Mouse (Mus musculus): ENCODE results near the gene Olfr1022. TPM values are rescaled to one million over a fixed set of nuclear protein-coding genes. Genes with fewer than 3 reads are reported as not detected.

The Olfr1022 gene
- total RNA-seq (2021), result not detected
- long read RNA-seq, result 0 reads

DNA sequence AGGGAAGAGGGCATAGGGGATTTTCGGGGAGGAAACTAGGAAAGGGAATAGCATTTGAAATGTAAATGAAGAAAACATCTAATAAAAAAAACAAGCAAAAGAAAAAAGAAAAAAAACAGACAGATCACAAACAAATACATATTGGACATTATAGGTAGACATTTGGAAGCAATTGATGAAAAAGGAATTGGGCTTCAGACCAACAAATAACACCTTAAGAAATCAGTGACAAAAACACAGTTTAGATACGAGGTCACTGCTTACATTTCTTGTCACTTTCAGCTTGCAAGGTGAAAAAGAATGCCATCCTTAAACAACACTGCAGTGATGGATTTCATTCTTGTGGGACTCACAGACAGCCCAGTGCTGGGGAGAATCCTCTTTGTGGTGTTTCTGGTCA lies at the start of gene Olfr1022:
Olfr1022 (plus strand) TSS at position 301 of the 400 bp plus-strand sequence.
- no peak for DNase-seq (ENCODE audit: low spot score in 2 of 2)

DNA sequence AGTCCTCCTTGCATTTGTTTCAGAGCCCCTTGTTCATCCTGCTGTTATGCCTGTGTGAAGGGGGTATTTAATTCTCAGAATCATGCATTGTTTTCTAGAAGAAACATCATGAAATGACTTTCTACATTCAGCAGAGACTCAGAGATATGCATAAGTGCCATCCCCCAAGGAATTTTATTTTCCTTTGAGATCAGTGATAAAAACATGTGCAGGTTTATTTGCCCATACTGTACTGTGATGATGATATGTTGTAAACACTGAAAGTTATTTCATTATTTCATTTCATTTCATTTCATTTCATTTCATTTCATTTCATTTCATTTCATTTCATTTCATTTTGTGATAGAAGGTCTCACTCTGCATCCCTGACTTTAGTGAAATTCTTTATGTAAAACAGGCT lies 23.0 kb upstream of the Olfr1022 start, which contains the start of gene Olfr1019:
Olfr1019 (minus strand) TSS at position 101 of the 400 bp plus-strand sequence.
- no peak for DNase-seq (ENCODE audit: low spot score in 2 of 2)

DNA sequence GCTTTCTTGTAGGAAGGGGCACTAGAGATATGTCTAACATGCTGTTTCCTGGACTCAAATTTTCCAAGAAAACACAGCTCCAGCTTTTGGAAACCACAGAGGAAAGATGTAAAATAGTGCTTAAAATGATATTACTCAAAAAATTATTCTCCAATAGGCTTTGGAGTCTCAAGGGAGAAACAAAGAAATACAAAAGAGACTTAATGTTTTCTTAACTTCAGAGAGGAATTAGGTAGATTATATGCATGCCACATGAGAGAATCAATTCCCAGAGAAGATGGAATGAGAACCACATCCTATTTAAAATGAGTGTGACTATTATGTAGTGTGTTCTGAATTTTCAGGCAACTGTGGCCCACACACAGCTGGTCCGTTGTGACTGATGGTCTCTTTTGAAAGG lies 21.7 kb upstream of the Olfr1022 start, which contains the start of gene Olfr1020:
Olfr1020 (plus strand) TSS at position 301 of the 400 bp plus-strand sequence.
- no peak for DNase-seq (ENCODE audit: low spot score in 2 of 2)

DNA sequence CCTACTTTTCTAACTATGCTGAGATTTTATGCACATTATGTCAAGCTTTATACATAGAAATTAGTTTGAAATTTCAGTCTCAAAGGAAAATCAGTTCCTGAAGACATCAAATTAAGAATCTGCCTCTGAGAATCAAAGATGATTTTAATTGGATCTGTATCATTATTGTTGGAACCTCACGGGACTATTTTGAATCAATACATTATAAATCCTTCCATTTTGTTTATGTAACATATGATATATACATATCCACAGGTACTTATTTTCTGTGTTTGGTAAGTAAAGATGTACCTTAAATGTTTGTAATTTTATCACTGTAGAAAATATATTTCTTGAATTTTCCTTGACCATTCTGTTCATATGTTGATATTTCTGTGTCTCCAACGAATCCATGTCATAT lies 16.9 kb downstream of the Olfr1022 start, which contains the start of gene Olfr1023:
Olfr1023 (plus strand) TSS at position 301 of the 400 bp plus-strand sequence.
- no peak for DNase-seq (ENCODE audit: low spot score in 2 of 2)

DNA sequence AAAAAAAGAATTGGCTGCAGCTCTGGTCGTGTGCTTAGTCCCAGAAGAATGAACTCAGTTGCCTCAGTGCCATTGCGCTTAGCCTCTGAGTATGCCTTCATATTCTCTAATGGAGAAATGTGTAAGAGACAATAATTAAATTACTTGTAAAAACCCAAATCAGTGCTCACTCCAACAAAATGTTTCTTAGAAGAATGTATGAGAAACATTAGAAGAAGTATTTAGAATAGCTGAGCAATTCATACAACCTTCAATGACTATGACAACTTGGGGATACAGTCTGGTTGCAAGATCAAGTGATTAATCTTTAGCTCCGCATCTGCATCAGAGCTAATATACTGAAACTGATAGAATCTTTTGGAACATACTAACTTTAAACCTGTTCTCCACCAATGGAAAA lies 36.6 kb downstream of the Olfr1022 start, which contains the start of gene Olfr1024:
Olfr1024 (minus strand) TSS at position 101 of the 400 bp plus-strand sequence.
- no peak for DNase-seq (ENCODE audit: low spot score in 2 of 2)

DNA sequence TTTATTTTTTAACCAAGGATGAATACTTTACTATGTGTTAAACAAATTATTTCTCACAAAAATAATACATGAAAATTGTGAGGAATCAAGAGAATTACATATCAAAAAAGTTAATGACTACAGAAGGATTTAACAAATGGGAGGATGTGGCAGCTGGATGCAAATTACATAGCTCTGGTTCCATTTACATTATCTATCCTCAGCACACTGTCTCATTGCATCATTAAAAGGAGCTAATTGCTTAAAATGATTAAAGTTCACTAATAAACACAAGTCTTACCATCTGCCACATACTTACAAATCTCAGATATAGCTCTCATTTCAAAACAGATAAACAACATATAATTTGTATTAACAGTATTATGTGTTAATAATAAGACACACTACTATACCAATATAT lies 44.8 kb downstream of the Olfr1022 start:
- no peak for DNase-seq (ENCODE audit: low spot score in 2 of 2)

DNA sequence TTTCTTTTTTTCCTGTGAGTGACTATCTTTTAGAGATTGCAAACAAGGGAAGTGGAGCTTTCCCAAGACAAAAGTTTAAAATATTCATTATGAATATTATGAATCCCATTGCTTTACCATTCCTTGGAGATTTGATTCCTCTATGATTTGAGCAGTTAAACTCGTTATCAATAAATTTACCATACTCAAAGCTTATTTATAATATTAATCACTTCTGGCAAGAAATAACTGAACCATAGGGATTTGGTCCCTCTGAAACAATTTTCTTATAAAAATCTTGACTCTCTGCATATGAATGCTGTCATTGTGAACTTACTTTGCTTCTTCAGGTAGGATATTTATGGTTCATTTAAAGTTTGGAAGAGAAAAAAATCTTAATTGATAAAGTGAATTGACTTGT lies 46.5 kb downstream of the Olfr1022 start, which contains the start of gene Olfr1025-ps1:
Olfr1025-ps1 (plus strand) TSS at position 301 of the 400 bp plus-strand sequence.
- DNase-seq (ENCODE audit: low spot score in 2 of 2), result no peak

Other genes with a start within 250 kb of the Olfr1022 start
- not detected for gene Olfr1002, start 217.9 kb upstream of the Olfr1022 start, total RNA-seq (2021)
- gene Olfr154, start 204.1 kb upstream of the Olfr1022 start, total RNA-seq (2021), result not detected
- not detected for gene Olfr1006, start 189.8 kb upstream of the Olfr1022 start, total RNA-seq (2021)
- gene Olfr1008, start 179.2 kb upstream of the Olfr1022 start, total RNA-seq (2021), result not detected
- gene Olfr1009, start 153.2 kb upstream of the Olfr1022 start, total RNA-seq (2021), result not detected
- not detected for gene Olfr1012, start 105.8 kb upstream of the Olfr1022 start, total RNA-seq (2021)
- gene Olfr1013, start 101.5 kb upstream of the Olfr1022 start, total RNA-seq (2021), result not detected
- gene Olfr1014, start 95.9 kb upstream of the Olfr1022 start, total RNA-seq (2021), result not detected
- not detected for gene Olfr1015, start 86.6 kb upstream of the Olfr1022 start, total RNA-seq (2021)
- not detected for gene Olfr1016, start 66.0 kb upstream of the Olfr1022 start, total RNA-seq (2021)
- gene Olfr1018, start 50.1 kb upstream of the Olfr1022 start, total RNA-seq (2021), result not detected
- not detected for gene Olfr1019, start 23.1 kb upstream of the Olfr1022 start, total RNA-seq (2021)
- gene Olfr1020, start 21.6 kb upstream of the Olfr1022 start, total RNA-seq (2021), result not detected
- not detected for gene Olfr1023, start 17.0 kb downstream of the Olfr1022 start, total RNA-seq (2021)
- gene Olfr1024, start 36.5 kb downstream of the Olfr1022 start, total RNA-seq (2021), result not detected
- gene Olfr1025-ps1, start 46.6 kb downstream of the Olfr1022 start, total RNA-seq (2021), result not detected
- not detected for gene Olfr1026, start 53.0 kb downstream of the Olfr1022 start, total RNA-seq (2021)
- gene Olfr1028, start 81.8 kb downstream of the Olfr1022 start, total RNA-seq (2021), result not detected
- gene Olfr1029, start 105.3 kb downstream of the Olfr1022 start, total RNA-seq (2021), result not detected
- gene Olfr1030, start 110.7 kb downstream of the Olfr1022 start, total RNA-seq (2021), result not detected
- gene Olfr1031, start 121.7 kb downstream of the Olfr1022 start, total RNA-seq (2021), result not detected
- not detected for gene Olfr1032, start 136.9 kb downstream of the Olfr1022 start, total RNA-seq (2021)
- gene Olfr1033, start 152.0 kb downstream of the Olfr1022 start, total RNA-seq (2021), result not detected
- not detected for gene Olfr1034, start 177.3 kb downstream of the Olfr1022 start, total RNA-seq (2021)
- not detected for gene Olfr1036, start 205.4 kb downstream of the Olfr1022 start, total RNA-seq (2021)
- not detected for gene Olfr1037, start 218.8 kb downstream of the Olfr1022 start, total RNA-seq (2021)